Mouse (Mus musculus) liver, embryonic 11.5 days (tissue): ENCODE measurements around the gene Rilp. TPM values are rescaled to one million over a fixed set of nuclear protein-coding genes. Genes with fewer than 3 reads are reported as not detected.
A peak's percentile ranks its signal among the peaks of the same experiment; 100 is the strongest.

ENCODE experiments used
- ATAC-seq: fragments of 200-750 bp; cut with Nextera tagmentation; replicated peaks from 2 replicates; pipeline ENCODE4 v1.8.0; 2017; ENCODE audit warnings: moderate number of reproducible peaks, mild to moderate bottlenecking, moderate TSS enrichment, moderate library complexity; ENCODE audit not compliant: low FRiP score
- DNase-seq: peaks from one replicate; pipeline ENCODE4 v3.0.0-alpha.2; 2017; ENCODE audit warnings: low spot score
- H3K27ac ChIP-seq: fragments of 300-500 bp; sonication (generic); 2 replicates; pipeline ENCODE4 v1.5.1; 2014; ENCODE audit warnings: mild to moderate bottlenecking, low read depth, low read length, control low read depth
- H3K27me3 ChIP-seq: fragments of 300-500 bp; sonication (generic); replicated peaks from 2 replicates; pipeline ENCODE4 v1.6.1; 2014; ENCODE audit warnings: low read length, mixed read lengths; ENCODE audit not compliant: control insufficient read depth, insufficient read depth
- H3K36me3 ChIP-seq: fragments of 300-500 bp; sonication (generic); 2 replicates; pipeline ENCODE4 v1.6.1; 2014; ENCODE audit warnings: mild to moderate bottlenecking, low read length, moderate library complexity, mixed read lengths; ENCODE audit not compliant: control insufficient read depth, insufficient read depth
- H3K4me1 ChIP-seq: fragments of 300-500 bp; sonication (generic); replicated peaks from 2 replicates; pipeline ENCODE4 v1.6.1; 2014; ENCODE audit warnings: low read length, mixed read lengths; ENCODE audit not compliant: control insufficient read depth, insufficient read depth
- H3K4me2 ChIP-seq: fragments of 300-500 bp; sonication (generic); 2 replicates; pipeline ENCODE4 v1.6.1; 2014; ENCODE audit warnings: mild to moderate bottlenecking, control low read depth, moderate library complexity
- H3K4me3 ChIP-seq: fragments of 300-500 bp; sonication (generic); 2 replicates; pipeline ENCODE4 v1.5.1; 2014; ENCODE audit warnings: low read depth, low read length, control low read depth
- H3K9ac ChIP-seq: fragments of 300-500 bp; sonication (generic); 2 replicates; pipeline ENCODE4 v1.6.1; 2014; ENCODE audit warnings: low read depth, low read length, control low read depth
- H3K9me3 ChIP-seq: fragments of 300-500 bp; sonication (generic); 2 replicates; pipeline ENCODE4 v1.6.1; 2016; ENCODE audit warnings: low read length, inconsistent platforms, mixed read lengths; ENCODE audit not compliant: control insufficient read depth
- WGBS: fragments of 180-500 bp; shearing (Covaris S2); extraction: QIAGEN DNeasy Blood & Tissue Kit; methylation state at CpG from one replicate; pipeline ENCODE4 v1.1.7; 2014; 5-methylcytosine and 5-hydroxymethylcytosine counted together
- polyA plus RNA-seq: library from polyadenylated mRNA; unstranded; fragments of >200 nt; fragmentation: Nextera tagmentation; extraction: Ambion mirVana; gene quantifications from 2 replicates; pipeline ENCODE4 v1.2.1, GENCODE M21; 2014

Gene Rilp
- polyA plus RNA-seq, 1 experiment from 2014 or later: 1.2 TPM

DNA sequence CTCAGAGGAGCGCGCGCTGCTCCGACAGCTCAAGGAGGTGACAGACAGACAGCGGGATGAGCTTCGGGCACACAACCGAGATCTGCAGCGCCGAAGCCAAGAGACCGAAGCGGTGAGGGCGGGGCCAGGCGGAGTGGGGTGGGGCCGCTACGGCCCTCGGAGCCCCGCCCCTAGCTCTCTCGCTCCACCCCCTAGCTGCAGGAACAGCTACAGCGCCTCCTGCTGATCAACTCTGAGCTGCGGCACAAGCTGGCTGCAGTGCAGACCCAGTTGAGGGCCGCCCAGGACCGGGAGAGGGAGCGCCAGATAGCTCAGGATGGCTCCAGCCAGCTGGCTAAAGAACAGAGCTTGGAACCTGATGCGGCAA lies 716 bp downstream of the Rilp start:
- Histone ChIP-seq H3K4me3 (peak overlapping the region; percentile 65), H3K9me3 (no peaks in the 10 kb centered on the region), H3K27me3 (no peaks in the 10 kb centered on the region), H3K4me2 (peak overlapping the region; percentile 100), H3K36me3 (peaks cover 30% of the 10 kb centered on the region), H3K27ac (peak overlapping the region; percentile 79), H3K9ac (peak overlapping the region; percentile 73), H3K4me1 (peaks cover 20% of the 10 kb centered on the region)
- ATAC-seq (peak; percentile 86), DNase-seq (peak; percentile 90)
- WGBS: 3% methylated on average over 24 of the region's 24 CpGs

DNA sequence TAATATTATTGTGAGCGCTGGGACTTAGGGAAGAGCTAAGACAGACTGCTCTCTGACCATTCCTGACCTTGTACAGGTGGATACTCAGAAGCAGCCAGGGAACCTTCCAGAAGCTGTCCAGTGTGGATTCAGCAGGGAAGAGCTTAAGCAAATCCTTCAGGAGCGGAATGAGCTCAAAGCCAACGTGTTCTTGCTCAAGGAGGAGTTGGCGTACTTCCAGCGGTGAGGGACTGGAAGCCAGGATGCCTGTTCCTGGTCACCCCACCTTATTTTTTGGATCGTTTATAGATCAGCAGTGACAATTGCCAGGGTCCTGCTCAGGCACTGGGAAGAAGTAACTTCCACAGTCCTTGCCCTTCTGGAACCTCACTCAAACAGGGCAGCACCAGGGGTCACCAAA lies 1.3 kb downstream of the Rilp start:
- DNase-seq: no peak
- ATAC-seq: no peak
- no peak overlapping the region for H3K4me3 ChIP-seq
- no peaks in the 10 kb centered on the region for H3K27me3 ChIP-seq
- peaks cover 20% of the 10 kb centered on the region for H3K4me1 ChIP-seq
- 90% methylated on average over 6 of the region's 6 CpGs for WGBS
- H3K9ac ChIP-seq: no peak overlapping the region
- no peaks in the 10 kb centered on the region for H3K9me3 ChIP-seq
- H3K27ac ChIP-seq: no peak overlapping the region
- peaks cover 25% of the 10 kb centered on the region for H3K36me3 ChIP-seq
- H3K4me2 ChIP-seq: no peak overlapping the region

DNA sequence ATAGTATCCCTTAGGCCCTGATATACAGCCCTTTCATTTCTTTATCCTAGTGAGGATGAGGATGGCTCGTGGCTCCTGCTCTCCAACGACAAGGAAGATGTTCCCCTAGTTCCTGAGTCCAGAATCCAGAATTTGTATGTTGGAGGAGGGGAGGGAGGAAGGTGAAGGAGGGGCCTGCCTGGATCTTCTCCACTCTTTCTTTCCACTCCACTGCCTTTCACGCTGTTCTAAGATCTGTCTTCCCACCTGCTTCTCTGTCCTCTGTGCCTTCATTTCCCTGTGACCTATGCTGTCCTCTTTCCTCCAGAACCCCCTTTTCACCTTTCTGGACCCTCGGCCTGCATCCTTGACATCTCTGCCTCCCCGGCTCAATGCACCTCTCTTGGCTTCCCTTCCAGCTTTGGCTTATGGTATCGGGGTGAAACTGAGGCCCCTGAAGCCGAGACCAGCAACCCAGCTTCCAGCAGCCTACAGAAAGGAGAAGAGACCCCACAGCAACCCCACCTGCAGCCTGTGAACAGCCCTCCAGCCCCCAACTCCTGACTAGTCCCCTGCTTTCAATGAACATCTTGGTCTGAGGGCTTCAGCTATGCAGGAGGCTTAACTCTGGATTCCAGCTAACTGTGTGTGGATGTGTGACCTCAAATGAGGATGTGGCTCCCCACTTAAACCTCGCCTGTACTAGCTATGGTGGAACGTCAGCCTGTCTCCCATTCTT lies 2.6 kb downstream of the Rilp start:
- DNase-seq: no peak
- no peak overlapping the region for H3K9ac ChIP-seq
- H3K27ac ChIP-seq: no peak overlapping the region
- peaks cover 20% of the 10 kb centered on the region for H3K4me1 ChIP-seq
- H3K4me2 ChIP-seq: no peak overlapping the region
- peaks cover 20% of the 10 kb centered on the region for H3K36me3 ChIP-seq
- H3K9me3 ChIP-seq: no peaks in the 10 kb centered on the region
- H3K4me3 ChIP-seq: no peak overlapping the region
- ATAC-seq: no peak
- WGBS: 74% methylated on average over 9 of the region's 9 CpGs
- H3K27me3 ChIP-seq: no peaks in the 10 kb centered on the region

DNA sequence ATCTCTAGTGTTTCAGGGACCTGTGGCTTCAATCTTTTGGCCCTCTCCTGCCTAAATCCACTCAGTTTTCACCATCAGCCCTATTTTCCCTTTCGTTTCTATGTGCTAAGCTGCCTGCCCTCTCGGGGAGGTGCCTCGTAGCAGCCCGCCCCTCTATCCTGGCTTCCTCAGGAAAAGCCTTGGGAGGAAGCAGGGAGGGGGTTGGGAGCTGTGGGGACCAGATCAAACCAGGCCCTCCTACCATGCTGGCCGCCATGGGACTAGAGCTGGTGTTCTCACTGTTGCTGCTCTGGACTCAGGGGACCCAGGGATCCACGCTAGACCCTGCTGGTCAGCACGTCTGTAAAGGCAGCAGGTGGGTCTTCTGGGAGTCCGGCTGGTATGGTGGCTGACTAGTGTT lies 3.4 kb downstream of the Rilp start, which contains the start of gene Scarf1:
Gene Scarf1 (plus strand): TSS at position 205 of the 400 bp plus-strand sequence.
- no peak for ATAC-seq
- no peaks in the 10 kb centered on the region for H3K9me3 ChIP-seq
- H3K36me3 ChIP-seq: peaks cover 14% of the 10 kb centered on the region
- WGBS: 43% methylated on average over 8 of the region's 8 CpGs
- DNase-seq: no peak
- H3K4me2 ChIP-seq: peak within 1 kb of the TSS; percentile 45
- peak within 1 kb of the TSS; percentile 30 for H3K4me3 ChIP-seq
- H3K27ac ChIP-seq: no peak within 1 kb of the TSS; the same call in 1 of the 2 replicates
- no peaks in the 10 kb centered on the region for H3K27me3 ChIP-seq
- H3K9ac ChIP-seq: 0 out of 2 replicates have a peak within 1 kb of the TSS, but pooled peaks have one; percentile 31
- peaks cover 20% of the 10 kb centered on the region for H3K4me1 ChIP-seq

GRCm38 (mm10) chr11:75515186-75515585 lies 5.3 kb downstream of the Rilp start:
- Histone ChIP-seq H3K4me2 (no peak overlapping the region), H3K9me3 (no peaks in the 10 kb centered on the region), H3K4me1 (peaks cover 7% of the 10 kb centered on the region), H3K27me3 (no peaks in the 10 kb centered on the region), H3K27ac (no peak overlapping the region), H3K36me3 (no peaks in the 10 kb centered on the region), H3K9ac (no peak overlapping the region), H3K4me3 (no peak overlapping the region)
- 91% methylated on average over 25 of the region's 25 CpGs for WGBS
- ATAC-seq: no peak
- DNase-seq: no peak

GRCm38 (mm10) chr11:75519834-75520633 lies 10.1 kb downstream of the Rilp start:
- ATAC-seq (no peak), DNase-seq (no peak)
- WGBS: 81% methylated on average over 15 of the region's 15 CpGs
- Histone ChIP-seq H3K9me3 (no peaks in the 10 kb centered on the region), H3K27ac (no peak overlapping the region), H3K4me2 (no peak overlapping the region), H3K27me3 (no peaks in the 10 kb centered on the region), H3K36me3 (no peaks in the 10 kb centered on the region; the same call in 1 of the 2 replicates), H3K4me1 (no peaks in the 10 kb centered on the region), H3K4me3 (no peak overlapping the region), H3K9ac (no peak overlapping the region)

GRCm38 (mm10) chr11:75521609-75522008 lies 11.7 kb downstream of the Rilp start:
- DNase-seq (no peak), ATAC-seq (no peak)
- Histone ChIP-seq H3K27ac (no peak overlapping the region), H3K27me3 (no peaks in the 10 kb centered on the region), H3K4me1 (no peaks in the 10 kb centered on the region), H3K4me2 (no peak overlapping the region), H3K9me3 (no peaks in the 10 kb centered on the region), H3K9ac (no peak overlapping the region), H3K36me3 (no peaks in the 10 kb centered on the region; the same call in 1 of the 2 replicates), H3K4me3 (no peak overlapping the region)
- 84% methylated on average over 4 of the region's 4 CpGs for WGBS

DNA sequence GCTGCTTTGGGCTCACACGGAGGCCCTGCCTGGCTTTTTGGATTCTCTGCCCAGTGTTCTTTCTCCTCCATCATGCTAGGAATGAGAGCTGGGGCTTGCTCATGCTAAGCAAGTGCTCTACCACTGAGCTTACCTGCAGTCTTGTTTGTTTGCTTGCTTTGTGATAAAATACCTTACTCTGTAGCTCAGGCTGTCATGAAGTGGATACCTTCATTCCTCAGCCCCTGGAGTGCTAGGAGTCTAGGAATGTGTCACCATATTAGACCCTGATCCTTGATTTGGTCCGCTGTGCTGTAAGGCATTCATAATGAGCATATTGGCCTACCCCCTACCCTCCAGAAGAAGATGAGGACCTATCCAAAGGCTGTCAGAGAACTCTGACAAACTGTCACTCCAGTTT lies 12.9 kb downstream of the Rilp start:
- Histone ChIP-seq H3K36me3 (no peaks in the 10 kb centered on the region; the same call in 1 of the 2 replicates), H3K4me1 (no peaks in the 10 kb centered on the region), H3K9ac (no peak overlapping the region), H3K9me3 (no peaks in the 10 kb centered on the region), H3K4me2 (no peak overlapping the region), H3K27me3 (no peaks in the 10 kb centered on the region), H3K4me3 (no peak overlapping the region), H3K27ac (no peak overlapping the region)
- 81% methylated on average over 2 of the region's 2 CpGs for WGBS
- no peak for ATAC-seq
- DNase-seq: no peak
